Mouse (Mus musculus) intestine, postnatal 0 days (tissue): ENCODE results near the gene Fam221a. TPM values are rescaled to one million over a fixed set of nuclear protein-coding genes. Genes with fewer than 3 reads are reported as not detected.

Experiments used
- ATAC-seq: fragments of 200-750 bp; cut with Nextera tagmentation; 2 replicates; pipeline ENCODE4 v1.8.0; 2017; ENCODE audit warnings: mild to moderate bottlenecking, moderate TSS enrichment, moderate library complexity
- H3K27ac ChIP-seq: fragments of 300-500 bp; sonication (generic); 2 replicates; pipeline ENCODE4 v1.5.1; 2014; ENCODE audit warnings: mild to moderate bottlenecking, low read depth, low read length, moderate library complexity
- H3K27me3 ChIP-seq: fragments of 300-500 bp; sonication (generic); replicated peaks from 2 replicates; pipeline ENCODE4 v1.6.1; 2014; ENCODE audit warnings: low read length, mixed read lengths; ENCODE audit not compliant: control insufficient read depth, insufficient read depth
- H3K36me3 ChIP-seq: fragments of 300-500 bp; sonication (generic); 2 replicates; pipeline ENCODE4 v1.6.1; 2014; ENCODE audit warnings: mild to moderate bottlenecking, moderate library complexity; ENCODE audit not compliant: control insufficient read depth, insufficient read depth
- H3K4me1 ChIP-seq: fragments of 300-500 bp; sonication (generic); replicated peaks from 2 replicates; pipeline ENCODE4 v1.6.1; 2014; ENCODE audit warnings: antibody characterized with exemption, low read length, mixed read lengths; ENCODE audit not compliant: control insufficient read depth, insufficient read depth
- H3K4me2 ChIP-seq: fragments of 300-500 bp; sonication (generic); replicated peaks from 2 replicates; pipeline ENCODE4 v1.6.1; 2014; ENCODE audit warnings: low read depth, mild to moderate bottlenecking, moderate library complexity
- H3K4me3 ChIP-seq: fragments of 300-500 bp; sonication (generic); 2 replicates; pipeline ENCODE4 v1.5.1; 2014; ENCODE audit warnings: low read depth, low read length
- H3K9ac ChIP-seq: fragments of 300-500 bp; sonication (generic); 2 replicates; pipeline ENCODE4 v1.6.1; 2014; ENCODE audit warnings: mild to moderate bottlenecking, low read depth, low read length
- H3K9me3 ChIP-seq: fragments of 300-500 bp; sonication (generic); 2 replicates; pipeline ENCODE4 v1.6.1; 2016; ENCODE audit warnings: mixed run types; ENCODE audit not compliant: control insufficient read depth
- CTCF ChIP-seq: sonication (generic); IDR thresholded peaks from 2 replicates; pipeline ENCODE4 v1.5.1; 2016; ENCODE audit warnings: low read depth, mild to moderate bottlenecking, control low read depth, antibody characterized with exemption, moderate library complexity
- WGBS: fragments of 180-500 bp; shearing (Covaris S2); extraction: QIAGEN DNeasy Blood & Tissue Kit; methylation state at CpG from one replicate; pipeline ENCODE4 v1.1.7; 2014; 5-methylcytosine and 5-hydroxymethylcytosine counted together
- polyA plus RNA-seq: library from polyadenylated mRNA; unstranded; fragments of >200 nt; fragmentation: Nextera tagmentation; extraction: Ambion mirVana; gene quantifications from 2 replicates; pipeline ENCODE4 v1.2.1, GENCODE M21; 2015

Gene Fam221a
- polyA plus RNA-seq, 1 experiment from 2014 or later, result 3.2 TPM

DNA sequence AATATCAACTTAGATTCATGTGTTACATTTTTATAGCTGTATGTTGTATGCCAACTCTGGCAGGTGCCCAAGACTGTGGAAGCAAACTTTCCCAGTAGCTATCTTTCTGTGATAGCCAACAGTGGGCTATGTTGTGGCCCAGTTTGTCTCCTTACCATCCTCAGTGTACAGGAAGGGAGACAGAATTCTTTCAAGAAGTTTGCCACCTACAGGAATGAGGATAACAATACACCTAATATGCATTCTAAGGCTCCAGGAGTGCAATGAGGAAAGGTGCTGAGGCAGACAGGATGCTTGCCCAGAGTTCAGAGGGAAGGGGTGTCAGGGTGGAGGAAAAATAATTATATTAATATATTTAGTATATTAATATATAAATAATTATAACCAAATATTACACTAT, 7.1 kb upstream of the Fam221a start:
- Histone ChIP-seq H3K9ac (no peak overlapping the region), H3K9me3 (no peaks in the 10 kb centered on the region), H3K27ac (no peak overlapping the region), H3K4me1 (no peaks in the 10 kb centered on the region), H3K4me3 (no peak overlapping the region), H3K4me2 (no peak overlapping the region), H3K27me3 (no peaks in the 10 kb centered on the region), H3K36me3 (no peaks in the 10 kb centered on the region)
- TF ChIP-seq CTCF, result peak; percentile 46
- no peak for ATAC-seq

DNA sequence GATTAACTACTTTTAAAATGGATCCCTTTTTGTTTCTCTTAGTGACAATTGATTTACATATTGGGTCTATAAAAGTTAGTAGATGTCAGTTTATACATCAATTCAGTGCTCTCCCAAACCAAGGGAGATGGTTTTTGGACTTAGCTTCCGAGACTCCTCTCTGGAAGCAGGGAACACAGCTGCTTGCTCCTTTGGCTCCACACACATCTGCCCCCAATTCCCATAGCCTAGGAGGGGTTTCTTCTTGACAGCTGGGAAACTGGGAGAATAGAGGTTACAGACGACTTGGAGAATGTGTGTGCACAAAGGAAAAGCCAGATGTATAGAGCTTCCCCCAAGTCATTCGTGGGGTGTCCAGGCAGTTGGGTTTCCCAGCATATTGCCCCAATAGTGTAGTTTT, 673 bp downstream of the Fam221a start:
- Histone ChIP-seq H3K9ac (peak overlapping the region; percentile 46; the same call in 1 of the 2 replicates), H3K9me3 (no peaks in the 10 kb centered on the region), H3K4me1 (peaks cover 3% of the 10 kb centered on the region; the same call in 1 of the 2 replicates), H3K27ac (no peak overlapping the region), H3K36me3 (no peaks in the 10 kb centered on the region), H3K4me3 (peak overlapping the region; percentile 61), H3K4me2 (peak overlapping the region; percentile 80), H3K27me3 (no peaks in the 10 kb centered on the region)
- no peak for TF ChIP-seq CTCF
- 59% methylated on average over 3 of the region's 3 CpGs for WGBS
- ATAC-seq, result no peak

DNA sequence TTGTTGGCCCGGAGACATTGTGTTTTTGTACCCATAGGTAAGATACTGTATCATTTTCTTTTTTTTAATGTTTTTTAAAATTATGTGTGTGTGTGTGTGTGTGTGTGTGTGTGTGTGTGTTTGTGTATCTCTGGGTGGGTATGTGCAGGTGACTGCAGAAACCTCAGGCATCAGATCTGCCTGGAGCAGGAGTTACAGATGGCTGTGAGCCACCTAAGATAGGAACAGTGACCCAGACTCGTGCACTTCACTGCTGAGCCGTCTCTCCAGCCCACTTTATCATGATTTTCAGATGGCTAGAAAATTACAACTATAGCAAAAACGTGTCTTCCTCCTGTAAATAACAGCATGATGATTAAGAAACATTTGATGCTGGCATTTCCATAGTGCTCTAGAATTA, 5.2 kb downstream of the Fam221a start:
- Histone ChIP-seq H3K4me3 (no peak overlapping the region), H3K9ac (no peak overlapping the region), H3K9me3 (no peaks in the 10 kb centered on the region), H3K4me1 (0 out of 2 replicates have a peak, but pooled peaks cover 3% of the 10 kb centered on the region), H3K27me3 (no peaks in the 10 kb centered on the region), H3K36me3 (no peaks in the 10 kb centered on the region), H3K4me2 (no peak overlapping the region), H3K27ac (no peak overlapping the region)
- TF ChIP-seq CTCF, result no peak
- ATAC-seq, result no peak
- 76% methylated on average over 4 of the region's 4 CpGs for WGBS

DNA sequence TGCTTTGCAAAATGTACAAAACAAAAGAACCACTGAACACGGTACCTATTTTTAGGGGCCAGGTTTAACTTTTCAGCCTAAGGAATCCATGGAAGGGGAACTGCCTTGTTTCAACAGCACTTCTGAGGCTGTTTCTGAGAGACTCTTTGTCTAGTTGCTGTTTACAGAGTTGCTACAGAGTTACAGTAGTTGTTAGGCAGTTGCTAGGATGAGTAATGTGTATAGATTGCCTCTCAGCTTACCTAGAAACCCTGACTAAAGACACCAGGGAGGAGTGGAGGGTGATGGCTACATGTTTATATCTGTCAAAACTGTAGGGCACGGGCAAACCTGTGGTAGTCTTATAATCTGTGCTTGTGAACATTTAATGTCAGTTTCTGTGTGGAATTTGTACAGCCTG, 6.4 kb downstream of the Fam221a start:
- no peak overlapping the region for H3K4me3 ChIP-seq
- no peak for ATAC-seq
- WGBS, result 67% methylated on average over 2 of the region's 2 CpGs
- H3K9me3 ChIP-seq, result no peaks in the 10 kb centered on the region
- H3K27ac ChIP-seq, result no peak overlapping the region
- H3K36me3 ChIP-seq, result no peaks in the 10 kb centered on the region
- no peaks in the 10 kb centered on the region for H3K27me3 ChIP-seq
- no peak overlapping the region for H3K4me2 ChIP-seq
- TF ChIP-seq CTCF, result no peak
- H3K4me1 ChIP-seq, result no peaks in the 10 kb centered on the region
- H3K9ac ChIP-seq, result no peak overlapping the region

DNA sequence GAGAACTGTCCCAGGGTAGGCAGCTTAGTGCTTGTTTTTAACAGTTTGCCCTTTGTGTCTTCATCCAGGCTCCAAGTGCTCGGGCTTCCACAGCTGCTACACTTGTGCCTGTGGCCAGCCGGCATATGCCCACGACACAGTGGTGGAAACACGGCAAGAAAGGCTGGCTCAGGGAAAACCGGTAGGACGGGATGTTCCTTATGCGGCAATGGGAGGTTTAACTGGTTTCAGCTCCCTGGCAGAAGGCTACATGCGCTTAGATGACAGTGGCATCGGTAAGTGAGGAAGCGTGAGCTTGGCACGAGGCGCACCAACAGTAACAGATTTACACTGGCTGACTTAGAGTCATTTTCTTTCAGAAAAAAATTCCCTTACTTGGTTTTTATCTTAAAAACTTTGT, 10.8 kb downstream of the Fam221a start:
- 56% methylated on average over 12 of the region's 12 CpGs for WGBS
- no peak overlapping the region for H3K4me3 ChIP-seq
- H3K4me1 ChIP-seq, result no peaks in the 10 kb centered on the region
- no peak for TF ChIP-seq CTCF
- H3K4me2 ChIP-seq, result no peak overlapping the region
- no peak overlapping the region for H3K27ac ChIP-seq
- no peak overlapping the region for H3K9ac ChIP-seq
- no peaks in the 10 kb centered on the region for H3K36me3 ChIP-seq
- no peak for ATAC-seq
- no peaks in the 10 kb centered on the region for H3K9me3 ChIP-seq
- H3K27me3 ChIP-seq, result no peaks in the 10 kb centered on the region

DNA sequence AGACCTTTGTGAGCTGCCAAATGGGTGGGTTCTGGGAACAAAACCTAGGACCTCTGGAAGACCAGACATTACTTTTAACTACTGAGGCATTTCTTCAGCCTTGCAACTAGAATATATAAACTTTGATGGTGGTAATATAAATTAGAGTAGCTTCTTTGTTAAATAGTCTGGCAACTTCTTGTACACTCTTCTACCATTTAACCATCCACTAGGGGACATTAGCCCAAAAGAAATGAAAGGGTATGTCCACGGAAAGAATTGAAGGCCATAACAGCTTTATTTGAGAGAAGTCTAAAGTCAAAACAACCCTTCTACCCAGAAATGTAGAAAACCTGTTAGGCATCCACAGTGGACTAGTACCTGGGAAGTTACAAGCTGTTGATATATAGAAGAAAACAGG, 26.7 kb downstream of the Fam221a start:
- no peak overlapping the region for H3K9ac ChIP-seq
- no peak for ATAC-seq
- H3K36me3 ChIP-seq, result no peaks in the 10 kb centered on the region
- no peaks in the 10 kb centered on the region for H3K4me1 ChIP-seq
- 67% methylated on average over 1 of the region's 1 CpGs for WGBS
- H3K4me3 ChIP-seq, result no peak overlapping the region
- H3K27ac ChIP-seq, result no peak overlapping the region
- no peaks in the 10 kb centered on the region for H3K27me3 ChIP-seq
- TF ChIP-seq CTCF, result no peak
- no peak overlapping the region for H3K4me2 ChIP-seq
- H3K9me3 ChIP-seq, result no peaks in the 10 kb centered on the region

DNA sequence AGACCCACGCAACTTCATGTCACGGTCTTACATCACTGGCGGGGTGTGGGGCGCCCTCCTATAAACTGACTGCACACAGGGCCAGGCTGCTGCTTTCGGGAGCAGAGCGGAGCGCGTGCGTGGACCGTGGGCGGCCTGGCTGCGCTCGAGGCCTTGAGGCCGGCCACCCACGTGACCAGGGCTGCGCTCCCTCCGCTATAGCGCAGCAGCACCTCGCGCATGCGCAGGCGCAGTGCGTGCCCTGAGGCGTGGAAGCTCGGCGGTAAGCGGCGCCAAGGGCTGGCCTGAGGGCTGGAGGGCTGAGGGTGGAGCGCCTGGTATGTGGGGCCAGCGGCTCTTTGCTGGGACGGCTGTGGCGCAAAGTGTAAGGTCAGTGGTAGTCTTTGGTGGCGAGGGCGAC, 27.8 kb downstream of the Fam221a start, which contains the start of gene Stk31:
Gene Stk31, plus strand, starts transcription at position 289 of the 400 bp plus-strand sequence.
- WGBS, result 86% methylated on average over 34 of the region's 34 CpGs
- ATAC-seq, result no peak
- Histone ChIP-seq H3K27me3 (no peaks in the 10 kb centered on the region), H3K27ac (no peak within 1 kb of the TSS), H3K4me1 (no peaks in the 10 kb centered on the region), H3K36me3 (no peaks in the 10 kb centered on the region), H3K4me2 (no peak within 1 kb of the TSS), H3K4me3 (no peak within 1 kb of the TSS), H3K9me3 (no peaks in the 10 kb centered on the region), H3K9ac (no peak within 1 kb of the TSS)
- TF ChIP-seq CTCF, result no peak
